Mouse (Mus musculus): ENCODE data around the gene Scnn1a. TPM values are rescaled to one million over a fixed set of nuclear protein-coding genes. Genes with fewer than 3 reads are reported as not detected.

Gene Scnn1a
- total RNA-seq, 2 experiments from 2014 or later: 1.5 to 2.1 TPM

DNA sequence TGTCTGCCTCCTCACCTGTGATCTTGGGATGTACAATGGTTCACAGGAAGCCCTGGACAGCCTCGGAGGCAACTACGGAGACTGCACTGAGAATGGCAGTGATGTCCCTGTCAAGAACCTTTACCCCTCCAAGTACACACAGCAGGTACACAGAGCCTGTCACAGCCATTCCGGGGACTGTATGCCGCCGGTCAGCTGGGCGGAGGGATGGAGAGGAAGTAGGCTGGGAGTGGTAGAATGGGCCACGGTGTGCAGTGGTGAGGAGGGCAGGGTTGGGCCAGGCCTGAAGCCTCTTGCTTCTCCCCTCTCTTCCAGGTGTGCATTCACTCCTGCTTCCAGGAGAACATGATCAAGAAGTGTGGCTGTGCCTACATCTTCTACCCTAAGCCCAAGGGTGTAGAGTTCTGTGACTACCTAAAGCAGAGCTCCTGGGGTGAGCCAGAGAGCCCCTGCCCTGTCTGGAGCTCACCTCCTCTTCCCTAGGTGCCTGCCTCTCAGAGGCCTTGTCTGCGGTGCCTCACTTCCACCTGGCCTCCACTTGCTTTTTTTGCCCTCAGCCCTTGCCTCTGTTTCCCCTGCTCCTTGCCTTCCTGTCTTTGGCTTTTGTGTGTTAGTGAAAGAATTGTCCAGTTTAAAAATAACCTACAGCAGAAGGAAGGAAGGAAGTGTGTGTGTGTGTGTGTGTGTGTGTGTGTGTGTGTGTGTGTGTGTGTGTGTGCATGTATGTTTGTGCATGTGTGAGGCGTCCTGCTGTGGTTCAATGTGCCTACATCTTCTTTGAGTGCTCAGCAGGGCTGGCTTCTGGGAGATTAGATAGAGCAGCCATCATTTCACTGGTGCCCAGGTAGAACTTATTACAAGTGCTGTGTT is 18.6 kb downstream of the Scnn1a start:
- intact Hi-C loops (cut with DNase I): no loop called here
- DNase-seq: no peak

- intact Hi-C loops (cut with DNase I): no loop called here
- DNase-seq: no peak
These were observed 19.8 kb downstream of the Scnn1a start for GRCm38 (mm10) chr6:125340244-125340643.

- DNase-seq: no peak
- intact Hi-C loops (cut with DNase I): no loop called here
These were observed 21.7 kb downstream of the Scnn1a start for GRCm38 (mm10) chr6:125342198-125342597.

DNA sequence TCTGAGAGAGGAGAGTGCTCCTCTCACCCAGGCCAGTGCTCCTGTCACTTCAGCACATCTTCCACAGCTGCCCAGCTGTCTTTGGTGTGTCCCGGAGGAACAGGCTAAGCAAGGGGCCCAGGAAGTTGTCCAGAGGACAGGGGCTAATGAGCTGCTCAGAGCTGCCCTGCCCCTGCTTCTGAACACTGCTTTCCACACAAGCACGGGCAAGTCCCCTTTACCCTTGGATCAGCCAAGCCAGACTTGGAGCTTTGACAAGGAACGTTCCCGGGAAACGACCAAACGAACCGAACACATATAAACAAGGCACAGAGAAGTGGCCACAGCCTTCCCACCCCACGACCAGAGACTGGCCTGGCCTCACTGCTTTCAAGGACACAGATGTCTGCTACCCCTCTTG is 23.6 kb downstream of the Scnn1a start:
- intact Hi-C loops (cut with DNase I): no loop called here
- no peak for DNase-seq

- DNase-seq: no peak
- intact Hi-C loops (cut with DNase I): no loop called here
These were observed 24.4 kb downstream of the Scnn1a start for GRCm38 (mm10) chr6:125344866-125345265.

DNA sequence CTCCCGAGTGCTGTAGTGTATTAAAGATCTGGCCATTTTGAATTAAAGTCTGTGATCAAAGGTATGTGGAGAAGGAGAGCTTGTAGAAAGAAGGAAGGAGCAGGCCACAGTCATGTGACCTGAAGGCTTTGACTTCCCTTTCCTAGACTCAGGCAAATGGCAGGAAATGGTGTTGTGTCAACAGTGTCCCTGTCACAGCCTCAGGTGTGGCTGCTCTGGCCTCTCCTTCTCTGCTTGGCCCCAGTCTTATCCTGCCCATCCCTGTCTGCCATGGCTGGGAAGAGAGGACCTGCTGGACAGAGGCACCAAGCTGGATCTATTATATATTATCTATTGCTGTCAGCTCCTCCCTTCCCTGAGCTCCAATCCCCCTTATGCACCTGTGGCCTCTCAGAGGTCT is 25.2 kb downstream of the Scnn1a start:
- DNase-seq: no peak
- intact Hi-C loops (cut with DNase I): no loop called here

- no peak for DNase-seq
- intact Hi-C loops (cut with DNase I): no loop called here
These were observed 25.6 kb downstream of the Scnn1a start for GRCm38 (mm10) chr6:125346029-125346428.

DNA sequence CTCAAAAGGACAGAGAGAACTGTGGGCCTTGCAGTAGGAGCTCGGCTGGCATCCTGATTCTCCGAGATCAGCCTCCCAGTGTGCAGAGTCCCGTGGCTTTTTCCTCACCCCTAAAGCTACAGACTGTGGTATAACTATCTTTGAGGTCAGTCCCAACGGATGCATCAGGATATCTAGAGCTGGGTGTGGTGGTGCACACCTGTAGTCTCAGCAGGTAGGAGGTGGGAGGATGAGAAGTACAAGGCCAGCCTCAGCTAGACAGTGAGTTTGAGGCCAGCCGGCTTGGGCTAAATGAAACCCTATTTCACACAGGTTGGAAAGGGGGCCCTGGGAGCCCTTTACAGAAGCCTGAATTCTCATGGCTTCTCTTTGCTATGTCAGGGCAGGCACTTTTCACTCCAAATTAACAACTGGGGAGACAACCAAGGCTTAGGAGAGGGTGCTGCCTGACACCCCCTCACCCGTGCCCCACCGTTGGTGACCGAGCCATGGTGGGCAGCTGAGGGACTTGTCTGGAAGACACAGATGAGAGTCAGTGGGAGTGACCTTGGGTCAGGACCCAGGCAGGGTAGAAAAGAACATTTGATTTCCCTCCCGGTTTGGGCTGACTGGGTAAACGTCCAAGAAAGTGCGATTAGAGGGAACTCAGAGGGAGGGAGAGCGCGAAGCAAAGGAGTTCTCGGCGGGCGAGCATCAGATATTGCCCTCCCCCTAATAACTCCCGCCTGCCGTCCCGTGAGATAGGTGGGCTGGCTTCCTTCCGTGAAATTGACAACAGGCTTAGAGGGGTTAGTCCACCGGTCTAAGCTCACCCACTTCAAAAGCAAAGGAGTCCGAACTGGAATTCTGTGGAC is 28.5 kb downstream of the Scnn1a start, which contains the start of gene Tnfrsf1a:
Gene Tnfrsf1a, plus strand, starts transcription at position 642 of the 854 bp plus-strand sequence.
- DNase-seq: no peak
- intact Hi-C loops (cut with DNase I): no loop called here

DNA sequence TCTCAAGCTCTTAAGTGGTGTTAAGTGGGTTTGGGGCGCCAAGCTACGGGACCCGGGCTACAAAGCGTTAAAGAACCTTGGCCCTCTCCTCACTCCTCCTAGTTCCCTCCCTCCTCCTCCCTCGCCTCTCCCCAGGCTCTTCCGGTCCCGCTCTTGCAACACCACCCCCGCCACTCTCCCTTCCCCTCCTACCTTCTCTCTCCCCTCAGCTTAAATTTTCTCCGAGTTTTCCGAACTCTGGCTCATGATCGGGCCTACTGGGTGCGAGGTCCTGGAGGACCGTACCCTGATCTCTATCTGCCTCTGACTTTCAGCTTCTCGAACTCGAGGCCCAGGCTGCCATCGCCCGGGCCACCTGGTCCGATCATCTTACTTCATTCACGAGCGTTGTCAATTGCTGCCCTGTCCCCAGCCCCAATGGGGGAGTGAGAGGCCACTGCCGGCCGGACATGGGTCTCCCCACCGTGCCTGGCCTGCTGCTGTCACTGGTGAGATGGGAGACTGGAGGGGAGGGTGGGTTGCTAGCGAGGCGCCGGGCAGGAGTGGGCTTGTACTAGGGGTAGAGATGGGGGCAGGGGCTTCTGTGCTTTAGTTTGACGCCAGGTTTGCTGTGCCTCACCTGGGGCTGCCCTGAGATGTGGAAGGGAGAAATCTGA is 29.2 kb downstream of the Scnn1a start:
- intact Hi-C loops (cut with DNase I): no loop called here
- DNase-seq: peak; percentile 32

DNA sequence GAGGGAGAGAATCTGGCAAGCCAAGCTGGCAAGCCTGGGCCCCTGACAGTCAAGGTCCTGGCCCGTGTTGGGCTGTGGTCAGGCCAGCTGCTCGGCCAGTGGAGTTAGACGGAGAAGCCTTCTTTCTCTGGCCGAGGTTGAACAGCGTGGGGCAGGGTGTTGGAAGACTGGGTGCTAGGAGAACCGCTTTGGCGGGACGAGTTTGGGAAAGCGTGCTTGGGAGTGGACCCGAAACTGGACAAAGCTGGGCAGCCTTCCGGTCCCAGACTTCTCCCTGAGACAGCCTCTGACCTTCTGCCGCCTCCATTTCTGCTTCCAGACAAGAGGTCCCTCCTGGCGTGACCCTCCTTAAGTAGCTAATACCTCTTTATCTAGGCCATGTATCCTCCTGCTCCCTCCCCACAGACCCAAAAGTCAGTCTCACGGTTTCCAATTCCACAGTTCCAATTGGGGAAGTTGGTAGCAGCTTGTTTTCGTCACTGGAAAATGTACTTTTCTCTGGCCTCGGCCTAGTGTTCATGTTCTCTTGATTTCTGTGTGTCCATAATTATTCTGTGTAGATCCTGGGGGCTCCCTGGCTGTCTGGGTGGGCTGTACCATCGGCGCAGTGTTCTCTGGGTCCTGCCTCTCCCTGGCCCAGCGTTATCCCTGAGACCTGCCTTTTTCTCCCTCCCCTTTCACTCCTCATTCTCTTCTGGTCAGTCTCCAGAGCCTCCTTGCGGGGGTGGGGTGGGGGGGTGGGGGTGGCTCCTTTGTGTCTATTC is 30.0 kb downstream of the Scnn1a start:
- intact Hi-C loops (cut with DNase I): no loop called here

DNA sequence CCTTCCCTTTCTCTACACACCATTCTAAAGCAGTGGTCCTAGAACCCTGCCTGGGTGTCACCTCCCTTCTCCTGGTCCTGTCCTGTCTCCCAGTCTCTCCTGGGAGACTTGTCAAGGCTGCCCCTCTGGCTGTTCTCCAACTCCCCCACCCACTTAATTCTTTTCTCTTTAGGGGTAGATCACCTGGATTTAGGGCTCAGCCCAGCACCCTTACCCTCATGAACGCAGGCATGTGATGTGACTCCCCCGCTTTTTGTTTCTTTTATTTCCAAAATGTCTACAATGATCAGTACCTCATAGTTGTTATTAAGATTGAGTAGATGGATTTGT is 30.5 kb downstream of the Scnn1a start:
- DNase-seq: no peak
- intact Hi-C loops (cut with DNase I): no loop called here

More for the DNA sequence above, 30.0 kb downstream of the Scnn1a start:
- no peak for DNase-seq

DNA sequence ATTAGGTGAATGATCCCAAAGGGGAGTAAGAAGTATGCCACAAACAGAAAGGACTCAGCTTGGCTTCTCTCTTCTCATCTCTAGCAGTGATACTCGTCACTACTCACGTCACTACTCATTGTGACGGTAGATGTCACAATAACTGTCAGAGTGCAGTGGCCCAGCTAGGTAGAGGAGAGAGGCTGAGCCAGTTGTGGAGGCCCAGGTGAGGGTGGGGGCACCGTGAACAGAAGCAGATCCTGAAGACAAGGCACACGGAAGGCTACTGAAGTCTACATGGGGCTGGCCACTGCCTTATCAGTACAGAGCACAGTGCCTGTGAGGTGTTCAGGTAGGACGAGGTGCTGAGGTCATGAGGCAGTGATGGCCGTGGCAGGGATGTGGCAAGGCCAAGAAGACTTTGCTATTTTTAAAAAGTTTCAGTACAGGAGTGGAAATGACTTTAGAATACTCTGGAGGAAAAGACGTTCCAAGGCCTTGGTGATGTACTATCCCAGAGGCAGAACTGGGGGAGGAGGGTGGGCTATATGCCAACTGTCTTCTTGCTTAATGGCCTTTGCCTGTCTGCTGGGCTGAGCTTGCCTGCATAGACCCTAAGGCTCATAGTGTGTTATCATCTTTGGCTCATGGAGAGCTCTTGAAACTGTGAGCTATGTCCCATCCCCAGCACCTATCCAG is 31.0 kb downstream of the Scnn1a start:
- intact Hi-C loops (cut with DNase I): no loop called here
- no peak for DNase-seq

GRCm38 (mm10) chr6:125352046-125352384 is 31.6 kb downstream of the Scnn1a start:
- no peak for DNase-seq
- intact Hi-C loops (cut with DNase I): no loop called here

GRCm38 (mm10) chr6:125352811-125353210 is 32.4 kb downstream of the Scnn1a start:
- intact Hi-C loops (cut with DNase I): no loop called here

GRCm38 (mm10) chr6:125353221-125353620 is 32.8 kb downstream of the Scnn1a start:
- DNase-seq: no peak

More at GRCm38 (mm10) chr6:125352811-125353210, 32.4 kb downstream of the Scnn1a start:
- no peak for DNase-seq

GRCm38 (mm10) chr6:125353655-125354054 is 33.2 kb downstream of the Scnn1a start:
- DNase-seq: no peak
- intact Hi-C loops (cut with DNase I): no loop called here

More at GRCm38 (mm10) chr6:125353221-125353620, 32.8 kb downstream of the Scnn1a start:
- intact Hi-C loops (cut with DNase I): no loop called here

- intact Hi-C loops (cut with DNase I): no loop called here
- DNase-seq: no peak
These were observed 34.1 kb downstream of the Scnn1a start for GRCm38 (mm10) chr6:125354352-125355151.

- no peak for DNase-seq
- intact Hi-C loops (cut with DNase I): no loop called here
These were observed 34.8 kb downstream of the Scnn1a start for GRCm38 (mm10) chr6:125355197-125355741.

- no peak for DNase-seq
- intact Hi-C loops (cut with DNase I): no loop called here
These were observed 35.8 kb downstream of the Scnn1a start for GRCm38 (mm10) chr6:125356264-125356663.

Data from left cerebral cortex, postnatal 4 days (tissue).